Mouse (Mus musculus): ENCODE results near the gene Macrod2.
A peak's percentile ranks its signal among the peaks of the same experiment; 100 is the strongest.

The Macrod2 gene

DNA sequence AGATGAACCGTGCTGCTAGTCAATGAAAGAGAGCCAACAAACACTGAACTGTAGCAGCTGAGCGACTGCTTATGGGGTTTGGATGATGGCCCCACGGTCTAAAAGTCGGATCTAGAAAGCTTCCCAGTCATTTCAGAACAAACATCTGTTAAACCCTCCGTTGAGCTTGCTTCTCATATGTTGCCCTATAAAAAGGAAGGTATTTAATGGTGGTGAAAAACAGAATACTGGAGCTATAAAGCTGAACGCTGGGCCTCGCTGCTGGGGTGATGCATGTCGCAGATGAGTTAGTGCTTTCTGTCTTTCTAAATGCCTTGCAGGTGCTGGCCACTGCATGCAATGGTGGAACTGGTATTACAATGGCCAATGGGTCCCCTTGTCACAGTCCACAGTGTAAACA lies 1278.3 kb downstream of the Macrod2 start:
- DNase-seq (ENCODE audit: low spot score in 2 of 2) = no peak

DNA sequence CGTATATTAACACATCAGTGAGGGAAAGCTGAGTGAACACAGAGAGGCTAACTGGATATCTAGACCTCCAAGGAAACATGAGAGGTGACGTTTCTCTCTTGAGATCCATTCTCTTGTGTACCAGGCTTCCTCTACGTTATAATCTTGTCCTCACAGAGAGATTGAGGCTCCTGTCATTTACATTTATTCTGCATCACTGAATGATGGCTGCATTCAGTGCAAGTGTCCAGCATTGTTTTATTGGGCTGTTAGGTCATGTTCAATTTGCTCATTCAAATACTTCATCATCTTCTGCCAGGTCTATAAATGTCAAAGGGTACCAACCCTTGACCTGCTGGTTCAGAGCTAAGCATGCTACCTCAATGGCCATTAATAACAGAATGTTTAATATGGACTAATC lies 1302.4 kb downstream of the Macrod2 start:
- no peak for DNase-seq (ENCODE audit: low spot score in 2 of 2)

GRCm38 (mm10) chr2:141698320-141698719 lies 1303.2 kb downstream of the Macrod2 start:
- DNase-seq (ENCODE audit: low spot score in 2 of 2) = peak in 1 of 2 experiments; percentile 26

- no peak for DNase-seq (ENCODE audit: low spot score in 2 of 2)
Observed at GRCm38 (mm10) chr2:141700759-141701452, 1305.8 kb downstream of the Macrod2 start.

GRCm38 (mm10) chr2:141711785-141712184 lies 1316.7 kb downstream of the Macrod2 start:
- no peak for DNase-seq (ENCODE audit: low spot score in 2 of 2)

GRCm38 (mm10) chr2:141712265-141712664 lies 1317.2 kb downstream of the Macrod2 start:
- DNase-seq (ENCODE audit: low spot score in 2 of 2) = no peak

GRCm38 (mm10) chr2:141715061-141715460 lies 1320.0 kb downstream of the Macrod2 start:
- DNase-seq (ENCODE audit: low spot score in 2 of 2) = no peak

DNA sequence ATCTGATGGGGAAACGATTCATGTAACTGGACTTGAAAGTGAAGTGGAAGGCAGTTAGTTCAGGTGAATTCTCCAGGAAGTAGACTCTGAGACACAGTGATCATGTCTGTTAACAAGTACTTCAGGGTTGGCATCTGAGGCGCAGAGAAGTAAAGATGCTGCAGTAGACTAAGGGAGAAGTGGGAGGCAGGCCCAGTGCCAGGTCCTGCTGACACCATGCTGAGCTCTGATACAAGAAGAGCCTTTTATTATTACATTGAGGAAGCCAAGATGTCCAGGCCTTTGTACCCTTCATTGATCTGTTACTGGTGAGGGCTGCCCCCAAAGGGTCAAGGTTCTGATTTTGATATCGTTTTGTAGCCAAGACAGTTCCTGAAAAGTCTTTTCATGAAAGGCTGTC lies 1327.4 kb downstream of the Macrod2 start:
- DNase-seq (ENCODE audit: low spot score in 2 of 2) = no peak

DNA sequence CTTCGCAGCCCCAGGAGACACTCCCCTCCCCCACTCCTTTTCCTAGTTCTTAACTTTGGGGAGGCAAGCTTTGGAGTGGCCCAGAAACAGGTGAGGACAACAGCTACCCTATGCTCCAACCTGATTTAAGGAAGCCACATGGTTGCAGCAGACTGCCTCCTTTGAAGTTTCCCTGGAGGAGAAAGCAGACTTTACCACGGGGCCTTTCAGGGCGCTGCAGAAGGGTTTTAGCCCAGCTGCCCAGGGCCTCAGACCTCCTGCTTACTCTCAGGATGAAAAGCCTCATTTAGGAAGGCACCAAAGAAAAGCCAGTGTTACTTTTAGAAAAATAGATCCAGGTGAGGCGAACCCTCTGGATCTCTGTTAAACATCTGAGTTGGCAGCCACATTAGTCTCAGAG lies 1333.9 kb downstream of the Macrod2 start:
- no peak for DNase-seq (ENCODE audit: low spot score in 2 of 2)

GRCm38 (mm10) chr2:141736685-141737456 lies 1341.8 kb downstream of the Macrod2 start:
- peak; percentile 21 to 23 for DNase-seq (ENCODE audit: low spot score in 2 of 2)

DNA sequence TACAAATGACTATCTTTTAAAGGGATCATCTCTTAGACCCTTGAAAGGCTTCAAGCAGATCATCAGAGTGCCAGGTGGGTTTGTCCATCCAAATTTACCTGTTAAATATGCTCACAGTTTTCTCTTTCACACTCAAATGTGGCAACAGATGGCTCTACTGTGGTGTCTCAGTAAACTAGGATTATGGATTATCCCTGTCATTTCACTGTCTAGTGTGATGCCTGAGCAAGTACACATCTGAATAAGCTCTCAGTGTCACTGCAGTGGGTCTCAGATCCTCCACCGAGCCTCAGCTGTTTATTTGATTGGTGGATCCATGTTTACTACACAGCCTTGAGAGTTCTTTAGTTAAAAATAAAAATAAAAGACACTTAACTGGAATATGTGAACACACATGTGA lies 1343.6 kb downstream of the Macrod2 start:
- no peak for DNase-seq (ENCODE audit: low spot score in 2 of 2)

GRCm38 (mm10) chr2:141740318-141740717 lies 1345.2 kb downstream of the Macrod2 start:
- DNase-seq (ENCODE audit: low spot score in 2 of 2) = no peak

DNA sequence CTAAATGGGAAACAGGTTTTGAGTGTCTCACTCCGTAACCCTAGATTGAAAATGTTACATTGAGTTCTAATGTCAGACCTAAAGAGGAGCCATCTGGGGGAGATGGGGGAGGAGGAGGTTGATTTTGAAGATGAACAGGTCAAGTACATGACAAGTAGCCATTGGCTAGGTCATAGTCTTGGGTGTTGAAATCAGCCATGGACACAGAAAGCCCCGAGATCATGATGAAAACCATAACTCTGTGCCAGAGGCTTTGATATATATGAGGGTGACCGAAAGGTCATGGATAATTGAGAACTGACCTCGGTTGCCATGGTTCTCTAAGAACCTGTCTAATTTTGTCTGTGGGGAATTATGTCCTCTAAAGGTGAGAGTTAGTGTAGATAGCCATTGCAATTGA lies 1405.1 kb downstream of the Macrod2 start:
- no peak for DNase-seq (ENCODE audit: low spot score in 2 of 2)

DNA sequence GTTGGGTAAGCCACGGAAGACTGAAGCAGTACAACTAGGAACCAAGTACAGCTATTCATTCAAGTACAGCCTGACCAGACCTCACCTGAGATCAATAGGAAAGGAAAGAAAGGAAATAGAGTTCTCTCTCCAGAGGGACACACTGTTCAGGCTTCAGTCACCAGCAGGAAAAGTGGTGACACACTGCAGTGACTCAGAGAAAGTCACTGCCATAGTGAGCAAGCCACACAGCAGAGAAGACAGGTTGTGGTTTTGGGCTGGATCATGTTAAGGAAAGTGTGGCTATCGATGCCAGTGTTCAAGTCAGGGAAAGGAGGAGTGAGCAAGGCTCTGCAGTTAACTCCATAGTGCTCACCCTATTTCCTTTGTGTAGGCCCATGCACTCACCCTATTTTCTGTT lies 1405.8 kb downstream of the Macrod2 start:
- no peak for DNase-seq (ENCODE audit: low spot score in 2 of 2)

DNA sequence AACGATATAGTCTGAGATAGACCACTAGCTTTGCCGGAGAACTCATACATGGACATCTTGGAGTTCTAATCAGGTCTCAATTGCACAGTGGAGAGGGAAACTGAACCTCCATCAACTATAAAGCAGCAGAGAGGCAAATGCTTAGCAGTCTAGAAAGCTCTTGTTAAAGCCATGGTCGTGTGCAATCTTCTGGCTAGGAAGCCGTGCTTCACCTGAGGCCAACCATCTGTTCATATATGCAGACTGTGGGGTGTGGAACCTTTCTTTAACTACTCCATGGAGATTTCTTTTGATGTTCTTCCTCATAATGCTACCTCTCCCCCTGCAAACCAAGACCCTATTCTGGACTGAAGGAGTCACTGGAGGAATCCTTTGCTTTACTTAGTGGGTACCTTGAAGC lies 1421.2 kb downstream of the Macrod2 start:
- DNase-seq (ENCODE audit: low spot score in 2 of 2) = no peak

DNA sequence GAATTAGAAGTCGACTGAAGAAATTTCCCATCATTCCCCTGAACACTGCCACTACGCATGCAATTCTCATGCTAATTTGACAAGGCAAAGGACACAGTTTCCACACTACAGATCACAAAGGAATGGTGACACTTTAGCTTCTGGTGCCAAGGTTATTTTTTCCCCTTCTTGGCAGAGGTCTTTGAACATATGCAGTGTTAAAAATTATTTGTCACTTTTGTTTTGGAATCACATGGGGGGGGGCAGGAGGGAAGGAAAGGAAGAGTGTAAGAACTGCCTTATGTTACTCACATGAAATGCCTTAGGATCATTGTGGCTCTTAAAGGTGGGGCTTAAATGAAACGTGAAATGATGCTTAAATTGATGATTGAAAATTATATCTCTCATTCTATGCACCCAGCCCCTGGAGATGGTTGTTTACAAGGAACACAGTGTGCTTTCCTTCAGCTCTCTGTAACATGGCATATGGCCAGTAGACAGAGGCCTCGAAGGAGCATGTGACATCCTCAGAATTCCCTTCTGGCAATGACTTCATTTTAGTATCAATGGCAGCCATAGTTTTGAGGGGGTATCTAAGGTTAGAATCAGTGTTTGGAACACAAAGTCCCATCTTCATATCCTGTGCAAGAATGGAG lies 1422.6 kb downstream of the Macrod2 start:
- DNase-seq (ENCODE audit: low spot score in 2 of 2) = no peak

DNA sequence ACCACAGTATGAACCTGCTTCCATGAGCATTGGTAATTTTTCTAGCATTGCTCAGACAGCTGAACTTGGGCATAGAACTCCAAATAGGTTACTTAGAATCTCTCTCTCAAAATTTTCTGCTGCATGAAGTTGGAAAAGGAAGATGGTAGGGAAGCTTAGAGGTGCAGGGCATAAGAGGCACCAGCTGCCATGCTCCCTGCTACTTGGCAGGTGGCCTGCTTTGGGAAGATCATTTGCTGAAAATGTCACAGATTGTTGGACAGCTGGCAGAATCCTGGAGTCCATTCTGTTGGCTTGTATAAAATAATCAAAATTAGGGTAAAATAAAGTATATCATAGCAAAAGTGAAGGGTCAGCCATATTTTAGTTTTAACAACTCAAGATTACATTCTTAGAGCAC lies 1425.7 kb downstream of the Macrod2 start:
- no peak for DNase-seq (ENCODE audit: low spot score in 2 of 2)

GRCm38 (mm10) chr2:141825606-141826495 lies 1430.7 kb downstream of the Macrod2 start:
- DNase-seq (ENCODE audit: low spot score in 2 of 2) = no peak

GRCm38 (mm10) chr2:141830496-141830895 lies 1435.4 kb downstream of the Macrod2 start:
- no peak for DNase-seq (ENCODE audit: low spot score in 2 of 2)

- DNase-seq (ENCODE audit: low spot score in 2 of 2) = no peak
Observed at GRCm38 (mm10) chr2:141831515-141831914, 1436.4 kb downstream of the Macrod2 start.

DNA sequence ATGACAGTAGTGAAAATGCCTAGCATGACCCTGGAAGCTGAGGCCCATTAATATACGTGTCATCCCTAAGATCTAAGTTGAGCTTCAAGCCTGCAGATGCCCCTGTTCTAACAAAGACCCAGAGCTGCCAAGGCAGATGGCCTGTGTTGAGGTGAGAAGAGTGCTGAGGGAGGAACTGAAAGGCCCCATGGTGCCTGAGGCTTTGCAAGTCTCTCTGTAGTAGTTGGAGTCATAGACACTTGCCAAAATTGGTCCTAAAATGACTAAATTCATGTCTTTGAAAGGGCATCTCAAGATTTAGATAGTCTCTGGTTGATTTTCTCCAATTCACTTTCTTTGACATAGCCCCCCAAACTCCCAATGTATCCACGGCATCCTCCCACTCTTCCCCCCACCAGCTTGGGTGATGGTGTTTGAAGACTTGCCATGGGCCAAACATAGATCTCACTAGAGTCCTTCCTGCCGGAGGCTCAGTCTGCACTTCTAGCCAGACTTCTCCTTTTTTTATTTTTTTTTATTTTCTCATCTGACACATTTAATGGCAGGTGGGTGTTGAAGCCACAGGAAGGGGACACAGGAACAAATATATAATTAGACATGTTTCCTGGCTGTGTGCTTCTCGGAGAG lies 1439.2 kb downstream of the Macrod2 start:
- DNase-seq (ENCODE audit: low spot score in 2 of 2) = no peak

All from right cerebral cortex, adult 2 months (tissue).